13 mouse cellular contexts compared by ENCODE assay signal in genomic region chr2:131128636-131129157, GRCm38 (mm10). TPM values are rescaled to one million over a fixed set of nuclear protein-coding genes. Genes with fewer than 3 reads are reported as not detected.
A peak's percentile ranks its signal among the peaks of the same experiment; 100 is the strongest.
DNase-seq lines count a peak whose midpoint lies in the region; ATAC-seq and TF ChIP-seq lines count a peak whose summit lies in the region.
"Had no signal": no experiment of that assay in that cellular context is flagged by ENCODE, and none has a peak within 500 bp of the region (broad histone marks: within the 10 kb centered on the region; RNA-seq: fewer than 3 reads in every experiment).

No protein-coding gene starts in this region.

- TF ChIP-seq CTCF in kidney, adult 2 months (conservative IDR thresholded peaks at IDR 0.05; ENCODE audit: insufficient read depth, insufficient read length, low read depth, low read length): no peak
- no peak for TF ChIP-seq CTCF in intestine, postnatal 0 days (IDR thresholded peaks at IDR 0.05; ENCODE audit: low read depth)

- no peaks in the 10 kb centered on the region for H3K36me3 ChIP-seq in kidney, adult 2 months (ENCODE audit: control insufficient read depth, insufficient read depth, low read length)
- H3K36me3 ChIP-seq in intestine, postnatal 0 days (ENCODE audit: control insufficient read depth, insufficient read depth): no peaks in the 10 kb centered on the region
- no peaks in the 10 kb centered on the region for H3K36me3 ChIP-seq in stomach, embryonic 16.5 days (ENCODE audit: control insufficient read depth, insufficient read depth, low read length)
- H3K36me3 ChIP-seq: midbrain, embryonic 12.5 days had no signal

- ATAC-seq in intestine, postnatal 0 days: no peak
- ATAC-seq in stomach, embryonic 16.5 days (ENCODE audit: insufficient read depth, low FRiP score): no peak
- ATAC-seq in megakaryocyte progenitor cell, adult 5-6 weeks (replicated peaks; ENCODE audit: poor library complexity): no peak
- ATAC-seq: forebrain, postnatal 0 days had no signal

- TF ChIP-seq POLR2A in kidney, adult 2 months (IDR thresholded peaks at IDR 0.05; ENCODE audit: low read depth, low read length): no peak

- H3K4me2 ChIP-seq in intestine, postnatal 0 days (replicated peaks; ENCODE audit: low read depth): 0 out of 2 replicates have a peak overlapping the region, but pooled peaks have one; percentile 14
- H3K4me2 ChIP-seq in stomach, embryonic 16.5 days (ENCODE audit: low read depth, low read length): peak overlapping the region; percentile 68

- no peaks in the 10 kb centered on the region; the same call in 1 of the 2 replicates for H3K4me1 ChIP-seq in kidney, adult 2 months (ENCODE audit: control insufficient read depth, insufficient read depth, low read length)
- H3K4me1 ChIP-seq in intestine, postnatal 0 days (replicated peaks; ENCODE audit: control insufficient read depth, insufficient read depth, low read length): peaks cover 7% of the 10 kb centered on the region; the same call in 1 of the 2 replicates
- H3K4me1 ChIP-seq in stomach, embryonic 16.5 days (ENCODE audit: control insufficient read depth, insufficient read depth, low read length): peaks cover 25% of the 10 kb centered on the region

- no peak for DNase-seq in kidney, adult 2 months
- DNase-seq in kidney, postnatal 25 days: no peak
- DNase-seq in urinary bladder, postnatal 25 days (ENCODE audit: low spot score): peak; percentile 1
- no peak for DNase-seq in urinary bladder, adult 2 months (ENCODE audit: low spot score)
- no peak for DNase-seq in left cerebral cortex, postnatal 14 days (ENCODE audit: low spot score in 2 of 2)
- DNase-seq: cerebellum, postnatal 10 days; forebrain, postnatal 0 days; thymus, adult 2 months had no signal

- 0 out of 2 replicates have a peak overlapping the region, but pooled peaks have one; percentile 3 for H3K4me3 ChIP-seq in kidney, adult 2 months (ENCODE audit: insufficient read depth, low read depth, low read length)
- H3K4me3 ChIP-seq in intestine, postnatal 0 days (ENCODE audit: low read depth, low read length): no peak overlapping the region
- H3K4me3 ChIP-seq in stomach, embryonic 16.5 days (replicated peaks; ENCODE audit: low read length): peak overlapping the region; percentile 73

- 73% methylated on average over 3 of the region's 3 CpGs for WGBS in kidney, adult 2 months
- WGBS in intestine, postnatal 0 days: 72% methylated on average over 3 of the region's 3 CpGs
- WGBS in stomach, embryonic 16.5 days: 78% methylated on average over 3 of the region's 3 CpGs

- no peak overlapping the region for H3K9ac ChIP-seq in intestine, postnatal 0 days (ENCODE audit: low read depth, low read length)
- H3K9ac ChIP-seq in stomach, embryonic 16.5 days (ENCODE audit: low read length): peak overlapping the region; percentile 87
- H3K9ac ChIP-seq: forebrain, postnatal 0 days; midbrain, embryonic 12.5 days had no signal

- intact Hi-C loops in left cerebral cortex, postnatal 14 days (cut with DNase I): no loop called here

- H3K27me3 ChIP-seq in kidney, adult 2 months (replicated peaks; ENCODE audit: control insufficient read depth, insufficient read depth, low read length): no peaks in the 10 kb centered on the region
- no peaks in the 10 kb centered on the region for H3K27me3 ChIP-seq in intestine, postnatal 0 days (replicated peaks; ENCODE audit: control insufficient read depth, insufficient read depth, low read length)
- no peaks in the 10 kb centered on the region for H3K27me3 ChIP-seq in stomach, embryonic 16.5 days (ENCODE audit: control insufficient read depth, insufficient read depth, low read length)

- H3K27ac ChIP-seq in kidney, adult 2 months (ENCODE audit: insufficient read depth, low read depth, low read length): no peak overlapping the region
- H3K27ac ChIP-seq in intestine, postnatal 0 days (ENCODE audit: low read depth, low read length): no peak overlapping the region
- H3K27ac ChIP-seq in stomach, embryonic 16.5 days (ENCODE audit: low read length): no peak overlapping the region
- H3K27ac ChIP-seq: midbrain, embryonic 12.5 days had no signal

- H3K9me3 ChIP-seq in intestine, postnatal 0 days (ENCODE audit: control insufficient read depth): no peaks in the 10 kb centered on the region
- no peaks in the 10 kb centered on the region for H3K9me3 ChIP-seq in stomach, embryonic 16.5 days (replicated peaks; ENCODE audit: control insufficient read depth, low read length)
- H3K9me3 ChIP-seq: midbrain, embryonic 12.5 days had no signal

RNA-seq across cellular contexts. Expression of gene Hspa12b, which starts 1.6 kb away (rescaled TPM):
- polyA plus RNA-seq in kidney, adult 2 months (2012; rRNA removed): 7.8 and 8.4 TPM in 2 replicates
- 33.1 and 34.8 TPM in 2 replicates for polyA plus RNA-seq in urinary bladder, adult 2 months (2012; rRNA removed)
- polyA plus RNA-seq in intestine, postnatal 0 days (2015; fragmentation: Nextera tagmentation; extraction: Ambion mirVana): 2.1 and 2.3 TPM in 2 replicates
- 25.0 TPM in 2 replicates for polyA plus RNA-seq in stomach, embryonic 16.5 days (2015; fragmentation: Nextera tagmentation; extraction: Ambion mirVana)
- total RNA-seq in megakaryocyte progenitor cell, adult 5-6 weeks (2015): 0.12 TPM in 1 of 2 replicates, not detected in the other
- total RNA-seq in megakaryocyte progenitor cell, adult 5-6 weeks (2017): 0.44 TPM in 1 of 2 replicates, not detected in the other
- 10 to 100 TPM; 10.2 to 10.8 TPM for total RNA-seq in left cerebral cortex, postnatal 14 days (2021)

RNA-seq across cellular contexts. Expression of gene Gm11037, which starts 4.6 kb away (rescaled TPM):
- polyA plus RNA-seq in kidney, adult 2 months (2012; rRNA removed): not detected in 2 replicates
- polyA plus RNA-seq in urinary bladder, adult 2 months (2012; rRNA removed): not detected in 2 replicates
- polyA plus RNA-seq in intestine, postnatal 0 days (2015; fragmentation: Nextera tagmentation; extraction: Ambion mirVana): not detected in 2 replicates
- polyA plus RNA-seq in stomach, embryonic 16.5 days (2015; fragmentation: Nextera tagmentation; extraction: Ambion mirVana): not detected in 2 replicates
- not detected in 2 replicates for total RNA-seq in megakaryocyte progenitor cell, adult 5-6 weeks (2015)
- total RNA-seq in megakaryocyte progenitor cell, adult 5-6 weeks (2017): not detected in 2 replicates
- not detected for total RNA-seq in left cerebral cortex, postnatal 14 days (2021)
- total RNA-seq: forebrain, postnatal 0 days had no signal
- polyA plus RNA-seq: forebrain, postnatal 0 days; large intestine, adult 2 months; midbrain, embryonic 12.5 days; thymus, adult 2 months had no signal

RNA-seq across cellular contexts. Expression of gene 1700037H04Rik, which starts 31.2 kb away (rescaled TPM):
- 107 and 112 TPM in 2 replicates for polyA plus RNA-seq in kidney, adult 2 months (2012; rRNA removed)
- polyA plus RNA-seq in urinary bladder, adult 2 months (2012; rRNA removed): 51.9 and 54.5 TPM in 2 replicates
- polyA plus RNA-seq in intestine, postnatal 0 days (2015; fragmentation: Nextera tagmentation; extraction: Ambion mirVana): 145 and 164 TPM in 2 replicates
- polyA plus RNA-seq in stomach, embryonic 16.5 days (2015; fragmentation: Nextera tagmentation; extraction: Ambion mirVana): 73.0 and 78.4 TPM in 2 replicates
- 85.1 and 90.4 TPM in 2 replicates for total RNA-seq in megakaryocyte progenitor cell, adult 5-6 weeks (2015)
- total RNA-seq in megakaryocyte progenitor cell, adult 5-6 weeks (2017): 34.9 and 39.5 TPM in 2 replicates
- 10 to 100 TPM; 74.6 to 83.3 TPM for total RNA-seq in left cerebral cortex, postnatal 14 days (2021)

RNA-seq across cellular contexts. Expression of gene Siglec1, which starts 42.1 kb away (rescaled TPM):
- 1.5 and 7.5 TPM in 2 replicates for polyA plus RNA-seq in kidney, adult 2 months (2012; rRNA removed)
- 7.6 and 8.7 TPM in 2 replicates for polyA plus RNA-seq in urinary bladder, adult 2 months (2012; rRNA removed)
- 0.20 and 0.30 TPM in 2 replicates for polyA plus RNA-seq in intestine, postnatal 0 days (2015; fragmentation: Nextera tagmentation; extraction: Ambion mirVana)
- 0.29 and 0.44 TPM in 2 replicates for polyA plus RNA-seq in stomach, embryonic 16.5 days (2015; fragmentation: Nextera tagmentation; extraction: Ambion mirVana)
- total RNA-seq in megakaryocyte progenitor cell, adult 5-6 weeks (2015): 0.05 and 0.07 TPM in 2 replicates
- 0.10 TPM in 1 of 2 replicates, not detected in the other for total RNA-seq in megakaryocyte progenitor cell, adult 5-6 weeks (2017)
- under 1 TPM; 0.51 to 0.59 TPM for total RNA-seq in left cerebral cortex, postnatal 14 days (2021)

RNA-seq across cellular contexts. Expression of gene Cenpb, which starts 51.2 kb away (rescaled TPM):
- polyA plus RNA-seq in kidney, adult 2 months (2012; rRNA removed): 95.3 and 105 TPM in 2 replicates
- 60.4 and 94.3 TPM in 2 replicates for polyA plus RNA-seq in urinary bladder, adult 2 months (2012; rRNA removed)
- polyA plus RNA-seq in intestine, postnatal 0 days (2015; fragmentation: Nextera tagmentation; extraction: Ambion mirVana): 15.9 and 17.4 TPM in 2 replicates
- 9.2 and 10.4 TPM in 2 replicates for polyA plus RNA-seq in stomach, embryonic 16.5 days (2015; fragmentation: Nextera tagmentation; extraction: Ambion mirVana)
- 8.0 and 8.3 TPM in 2 replicates for total RNA-seq in megakaryocyte progenitor cell, adult 5-6 weeks (2015)
- 14.8 and 15.8 TPM in 2 replicates for total RNA-seq in megakaryocyte progenitor cell, adult 5-6 weeks (2017)
- 10 to 100 TPM; 89.7 to 97.4 TPM for total RNA-seq in left cerebral cortex, postnatal 14 days (2021)
